Mouse (Mus musculus): ENCODE data around the gene Pkp4. TPM values are rescaled to one million over a fixed set of nuclear protein-coding genes. Genes with fewer than 3 reads are reported as not detected.
"Not testable (repeated sequence)": the region's sequence is repeated elsewhere in the genome, so short reads cannot be mapped to it uniquely, and the experiment has no call there.

Gene Pkp4
- polyA plus RNA-seq, 3 experiments from 2014 or later = 10.2 to 16.4 (median 13.6) TPM

- no peak for ATAC-seq
These were observed 224.7 kb downstream of the Pkp4 start for GRCm38 (mm10) chr2:59385211-59385935.

- no peak for ATAC-seq
These were observed 229.3 kb downstream of the Pkp4 start for GRCm38 (mm10) chr2:59389971-59390370.

GRCm38 (mm10) chr2:59393177-59393576 lies 232.5 kb downstream of the Pkp4 start:
- ATAC-seq = peak; percentile 68

GRCm38 (mm10) chr2:59394651-59395050 lies 234.0 kb downstream of the Pkp4 start:
- no peak for ATAC-seq

GRCm38 (mm10) chr2:59395160-59395650 lies 234.6 kb downstream of the Pkp4 start:
- ATAC-seq = not testable (repeated sequence)

GRCm38 (mm10) chr2:59396555-59396954 lies 235.9 kb downstream of the Pkp4 start:
- ATAC-seq = no peak

GRCm38 (mm10) chr2:59397531-59397930 lies 236.9 kb downstream of the Pkp4 start:
- ATAC-seq = no peak

- ATAC-seq = no peak
These were observed 240.3 kb downstream of the Pkp4 start for GRCm38 (mm10) chr2:59400901-59401378.

GRCm38 (mm10) chr2:59401841-59402461 lies 241.3 kb downstream of the Pkp4 start:
- no peak for ATAC-seq

- ATAC-seq = no peak
These were observed 243.4 kb downstream of the Pkp4 start for GRCm38 (mm10) chr2:59404022-59404421.

Other genes with a start within 250 kb of the Pkp4 start
- gene Ccdc148, start 167 bp upstream of the Pkp4 start, polyA plus RNA-seq (2017; shearing (Covaris generic)) = 1 to 10 TPM in 2 of 3 experiments, under 1 TPM in 1; 0.66 to 1.6 (median 1.1) TPM

Data from inflammation-experienced regulatory T-cells, adult 6 months (primary cell).